Mouse (Mus musculus) spleen, adult 18-20 months (tissue): ENCODE results near the gene H2-Q6.
"Not testable (repeated sequence)": the region's sequence is repeated elsewhere in the genome, so short reads cannot be mapped to it uniquely, and the experiment has no call there.

ENCODE experiments used
- DNase-seq, 2 experiments: peaks; one replicate each; pipeline ENCODE4 v3.0.0; 2022; ENCODE audit warnings: mixed read lengths in 2 of 2

The H2-Q6 gene

GRCm38 (mm10) chr17:35434836-35435235, 10.2 kb downstream of the H2-Q6 start:
- DNase-seq, result peak in 1 of 2 experiments; percentile 56

DNA sequence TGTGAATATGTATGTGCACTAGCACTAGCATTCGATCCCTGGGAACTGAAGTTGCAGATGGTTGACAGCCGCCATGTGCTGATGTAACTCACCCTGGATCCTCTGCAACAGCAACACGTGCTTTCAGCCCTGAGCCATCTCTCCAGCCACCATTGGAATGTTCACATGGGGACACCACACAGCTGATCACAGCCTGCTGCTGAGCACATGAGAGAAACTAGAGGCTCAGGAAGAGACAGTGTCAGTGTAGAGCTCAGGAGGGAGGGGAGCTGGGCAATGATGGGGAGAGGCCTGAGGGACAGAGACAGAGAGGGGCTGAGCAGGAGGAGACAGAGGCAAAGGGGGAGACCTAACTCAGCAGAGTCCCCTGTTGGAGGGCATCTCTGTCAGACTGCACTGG, 10.9 kb downstream of the H2-Q6 start:
- DNase-seq, result not testable (repeated sequence)

DNA sequence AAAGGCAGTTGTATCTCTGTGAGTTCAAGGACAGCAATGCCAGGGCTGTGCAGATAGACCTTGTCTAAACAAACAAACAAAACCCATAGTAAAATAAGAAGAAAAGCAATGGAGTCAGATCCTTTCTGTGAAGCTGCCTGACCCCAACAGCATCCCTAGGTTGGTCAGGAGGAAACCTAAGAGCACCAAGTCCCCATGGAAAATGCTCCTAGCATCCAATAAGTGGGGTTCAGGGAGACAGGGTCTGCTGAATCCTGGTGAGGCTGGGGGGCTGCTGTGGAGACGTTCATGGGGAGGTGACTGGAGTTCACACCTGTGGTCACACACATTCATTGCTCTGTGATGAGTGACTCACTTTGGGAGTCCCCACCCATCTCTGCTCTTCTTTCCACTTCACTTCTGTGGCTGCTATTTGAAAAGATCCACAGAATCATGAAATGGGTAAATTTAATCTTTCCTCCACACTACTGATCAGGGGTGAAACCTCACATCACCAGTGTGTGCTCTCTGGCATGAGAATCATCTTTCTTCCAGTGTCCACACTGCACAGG, 12.8 kb downstream of the H2-Q6 start:
- not testable (repeated sequence) for DNase-seq

DNA sequence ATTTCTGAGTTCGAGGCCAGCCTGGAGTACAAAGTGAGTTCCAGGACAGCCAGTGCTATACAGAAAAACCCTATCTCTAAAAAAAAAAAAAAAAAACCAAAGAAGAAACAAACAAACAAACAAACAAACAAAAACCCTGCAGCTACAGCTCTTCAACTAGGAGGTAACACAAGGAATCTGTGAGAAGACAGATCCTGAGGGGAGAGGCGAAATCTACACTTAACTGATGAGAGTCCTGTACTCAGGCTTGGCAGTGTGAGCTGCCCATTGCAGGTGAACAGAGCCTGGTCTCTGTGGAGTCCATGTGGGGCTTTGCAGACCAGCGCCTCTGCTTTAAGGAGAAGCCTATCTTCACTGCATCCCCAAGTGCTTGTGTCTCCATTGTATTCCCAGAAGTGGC, 13.7 kb downstream of the H2-Q6 start:
- not testable (repeated sequence) for DNase-seq

- DNase-seq, result peak; percentile 85 to 93
Measured at GRCm38 (mm10) chr17:35438885-35439284, 14.2 kb downstream of the H2-Q6 start, which contains the start of gene H2-Q7. TSS of gene H2-Q7 (plus strand) at chr17:35439155.

- DNase-seq, result peak in 1 of 2 experiments; percentile 62
Measured at GRCm38 (mm10) chr17:35439295-35439747, 14.7 kb downstream of the H2-Q6 start.

DNA sequence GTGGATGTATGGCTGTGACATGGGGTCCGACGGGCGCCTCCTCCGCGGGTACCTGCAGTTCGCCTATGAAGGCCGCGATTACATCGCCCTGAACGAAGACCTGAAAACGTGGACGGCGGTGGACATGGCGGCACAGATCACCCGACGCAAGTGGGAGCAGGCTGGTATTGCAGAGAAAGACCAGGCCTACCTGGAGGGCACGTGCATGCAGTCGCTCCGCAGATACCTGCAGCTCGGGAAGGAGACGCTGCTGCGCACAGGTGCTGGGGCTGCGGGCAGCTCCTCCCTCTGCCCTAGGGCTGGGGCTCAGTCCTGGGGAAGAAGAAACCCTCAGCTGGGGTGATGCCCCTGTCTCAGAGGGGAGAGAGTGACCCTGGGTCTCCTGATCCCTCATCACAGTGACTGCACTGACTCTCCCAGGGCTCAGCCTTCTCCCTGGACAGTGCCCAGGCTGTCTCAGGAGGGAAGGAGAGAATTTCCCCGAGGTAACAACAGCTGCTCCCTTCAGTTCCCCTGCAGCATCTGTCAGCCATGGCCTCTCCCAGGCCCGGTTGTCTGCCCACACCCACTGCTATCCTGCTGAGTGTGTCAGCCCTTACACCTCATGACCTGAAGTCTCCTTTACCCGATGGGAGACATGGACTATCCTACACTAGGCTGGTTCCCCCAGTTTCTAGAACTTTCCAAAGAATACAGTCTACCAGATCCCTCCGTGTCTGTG, 15.4 kb downstream of the H2-Q6 start:
- DNase-seq, result peak in 1 of 2 experiments; percentile 22

DNA sequence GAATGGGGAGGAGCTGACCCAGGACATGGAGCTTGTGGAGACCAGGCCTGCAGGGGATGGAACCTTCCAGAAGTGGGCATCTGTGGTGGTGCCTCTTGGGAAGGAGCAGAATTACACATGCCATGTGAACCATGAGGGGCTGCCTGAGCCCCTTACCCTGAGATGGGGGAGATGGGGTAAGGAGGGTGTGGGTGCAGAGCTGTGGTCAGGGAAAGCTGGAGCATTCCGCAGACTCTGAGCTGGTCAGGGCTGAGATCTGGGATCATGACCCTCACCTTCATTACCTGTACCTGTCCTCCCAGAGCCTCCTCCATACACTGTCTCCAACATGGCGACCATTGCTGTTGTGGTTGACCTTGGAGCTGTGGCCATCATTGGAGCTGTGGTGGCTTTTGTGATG, 17.7 kb downstream of the H2-Q6 start:
- not testable (repeated sequence) for DNase-seq

- not testable (repeated sequence) for DNase-seq
Measured at GRCm38 (mm10) chr17:35444510-35444909, 19.9 kb downstream of the H2-Q6 start.

DNA sequence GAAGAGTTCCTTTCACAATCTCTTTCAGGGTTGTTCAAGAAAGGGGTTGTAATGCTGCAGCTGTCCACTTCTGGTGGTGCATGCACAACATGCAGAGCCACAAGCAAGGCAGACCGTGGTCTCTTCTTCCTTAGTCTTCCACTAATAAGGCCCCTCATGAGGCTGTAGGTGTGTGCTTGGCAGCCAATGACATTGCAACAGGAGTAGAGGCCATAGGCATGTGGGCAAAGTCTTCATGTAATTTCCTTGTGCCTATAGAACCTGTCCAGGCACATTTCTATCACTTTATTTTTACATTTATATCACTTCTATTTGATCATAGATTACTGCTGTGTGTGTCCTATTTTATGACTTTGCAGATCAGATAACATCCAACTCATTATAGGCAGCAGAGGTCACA, 33.6 kb downstream of the H2-Q6 start:
- DNase-seq, result not testable (repeated sequence)

DNA sequence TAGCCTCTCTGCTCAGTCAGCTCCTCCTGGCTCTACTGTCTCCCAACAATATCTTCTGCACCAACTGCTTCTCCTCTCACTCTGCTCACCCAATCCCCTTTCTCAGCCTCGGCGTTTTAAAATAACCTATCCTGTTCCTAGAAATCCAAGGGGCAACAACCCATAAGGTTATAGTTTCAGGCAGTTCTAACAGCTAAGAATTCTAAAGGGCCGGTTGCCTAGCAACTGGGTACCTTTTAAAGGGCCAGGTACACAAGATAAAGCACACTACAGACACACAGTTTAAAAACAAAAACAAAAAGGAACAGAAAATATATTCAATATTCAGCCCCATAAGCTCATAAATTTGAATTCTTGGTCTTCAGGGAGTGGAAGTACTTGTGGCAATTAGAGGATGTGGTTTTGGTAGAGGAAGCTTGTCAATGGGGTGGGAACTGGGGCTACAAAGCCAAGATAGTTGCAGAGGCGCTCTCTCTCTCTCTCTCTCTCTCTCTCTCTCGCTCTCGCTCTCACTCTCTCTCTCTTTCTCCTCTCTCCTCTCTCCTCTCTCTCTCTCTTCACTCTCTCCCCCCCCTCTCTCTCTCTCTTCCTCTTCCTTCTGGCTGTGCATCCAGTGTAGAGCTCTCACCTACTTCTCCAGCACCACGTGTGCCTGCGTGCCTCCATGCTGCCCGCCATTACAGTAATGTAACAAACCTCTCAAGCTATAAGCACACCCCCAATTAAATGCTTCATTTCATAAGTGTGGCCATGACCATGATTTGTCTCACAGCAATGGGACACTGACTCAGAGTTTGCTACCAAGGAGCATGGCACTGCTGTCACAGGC, 36.1 kb downstream of the H2-Q6 start:
- not testable (repeated sequence) for DNase-seq

DNA sequence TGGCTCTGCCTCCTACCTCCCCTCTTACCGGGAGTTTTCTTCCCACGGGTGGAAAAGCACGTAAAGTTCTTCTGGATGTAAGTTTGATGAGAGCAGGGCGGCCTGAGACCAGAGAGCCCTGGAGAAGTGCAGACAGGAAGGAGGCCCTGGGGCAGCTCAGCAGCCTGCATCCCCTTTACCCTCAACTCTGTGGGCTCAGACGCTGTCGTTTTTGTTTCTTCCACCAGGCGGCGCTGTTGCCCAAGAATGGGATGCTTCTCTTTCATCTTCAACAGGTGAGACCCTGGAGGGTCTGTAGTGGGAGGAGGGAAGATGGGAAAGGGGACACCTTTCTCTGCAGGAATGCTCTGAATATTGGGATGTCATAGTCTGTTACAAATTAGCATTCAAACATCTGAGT, 41.0 kb downstream of the H2-Q6 start:
- DNase-seq, result peak in 1 of 2 experiments; percentile 22

DNA sequence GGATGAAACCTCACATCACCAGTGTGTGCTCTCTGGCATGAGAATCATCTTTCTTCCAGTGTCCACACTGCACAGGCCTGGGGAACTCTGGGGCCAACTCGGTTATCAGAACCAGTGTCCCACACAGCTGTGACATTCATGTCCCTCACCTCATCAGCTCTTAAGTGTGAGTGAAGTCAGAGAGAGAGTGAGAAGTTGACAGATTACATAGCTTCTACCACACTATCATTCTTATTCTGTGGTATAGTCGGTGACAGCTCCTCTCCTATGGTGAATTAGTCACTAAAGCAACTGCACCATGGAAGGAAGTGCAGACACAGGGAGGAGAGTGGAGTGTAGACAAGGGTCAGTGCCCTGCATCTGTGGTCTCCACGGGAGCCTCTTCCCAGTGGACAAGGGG, 44.3 kb downstream of the H2-Q6 start:
- not testable (repeated sequence) for DNase-seq

GRCm38 (mm10) chr17:35469842-35470751, 45.4 kb downstream of the H2-Q6 start, which contains the start of gene H2-Q10:
TSS of gene H2-Q10 (plus strand) at chr17:35470089.
- DNase-seq, result peak in 1 of 2 experiments; percentile 5
